Mouse (Mus musculus) embryonic fibroblast, embryonic 13.5 days (primary cell): ENCODE results near the gene Sipa1.

Source experiments
- CTCF ChIP-seq: IDR thresholded peaks from 2 replicates; pipeline ENCODE4 v1.5.1; 2011; ENCODE audit warnings: mild to moderate bottlenecking, control low read depth, low read length, moderate library complexity, borderline replicate concordance; ENCODE audit not compliant: insufficient read depth
- POLR2A ChIP-seq: IDR thresholded peaks from 2 replicates; pipeline ENCODE4 v1.6.1; 2011; ENCODE audit warnings: low read depth, mild to moderate bottlenecking, control low read depth, low read length, moderate library complexity

GRCm38 (mm10) chr19:5684236-5684635, 20.7 kb upstream of the Sipa1 start:
- TF ChIP-seq CTCF: no peak
- TF ChIP-seq POLR2A: no peak
